Mouse (Mus musculus): ENCODE data around the gene Pik3ap1. TPM values are rescaled to one million over a fixed set of nuclear protein-coding genes. Genes with fewer than 3 reads are reported as not detected.

Gene Pik3ap1
- polyA plus RNA-seq, 1 experiment from 2014 or later = 2.0 TPM

GRCm38 (mm10) chr19:41390856-41391255 lies 6.0 kb upstream of the Pik3ap1 start:
- Histone ChIP-seq H3K27ac (ENCODE audit: low read depth, low read length) (no peak overlapping the region), H3K9ac (ENCODE audit: low read length) (no peak overlapping the region), H3K27me3 (ENCODE audit: control insufficient read depth, insufficient read depth, low read length) (no peaks in the 10 kb centered on the region), H3K4me3 (ENCODE audit: low read depth, low read length) (no peak overlapping the region), H3K4me1 (ENCODE audit: control insufficient read depth, insufficient read depth, low read length) (no peaks in the 10 kb centered on the region), H3K36me3 (ENCODE audit: control insufficient read depth, insufficient read depth, low read length) (no peaks in the 10 kb centered on the region), H3K4me2 (ENCODE audit: low read depth) (no peak overlapping the region), H3K9me3 (ENCODE audit: control insufficient read depth, low read length) (no peaks in the 10 kb centered on the region)
- 88% methylated on average over 8 of the region's 8 CpGs for WGBS
- DNase-seq (ENCODE audit: low spot score) = no peak
- ATAC-seq (ENCODE audit: insufficient read depth, low FRiP score, low TSS enrichment) = no peak

GRCm38 (mm10) chr19:41389351-41389750 lies 4.4 kb upstream of the Pik3ap1 start:
- no peaks in the 10 kb centered on the region for H3K36me3 ChIP-seq (ENCODE audit: control insufficient read depth, insufficient read depth, low read length)
- no peak overlapping the region for H3K4me3 ChIP-seq (ENCODE audit: low read depth, low read length)
- H3K27me3 ChIP-seq (ENCODE audit: control insufficient read depth, insufficient read depth, low read length) = peaks cover 6% of the 10 kb centered on the region; the same call in 1 of the 2 replicates
- H3K9me3 ChIP-seq (ENCODE audit: control insufficient read depth, low read length) = no peaks in the 10 kb centered on the region
- WGBS = 65% methylated on average over 6 of the region's 6 CpGs
- DNase-seq (ENCODE audit: low spot score) = no peak
- no peak overlapping the region for H3K4me2 ChIP-seq (ENCODE audit: low read depth)
- no peak overlapping the region for H3K27ac ChIP-seq (ENCODE audit: low read depth, low read length)
- H3K4me1 ChIP-seq (ENCODE audit: control insufficient read depth, insufficient read depth, low read length) = peaks cover 4% of the 10 kb centered on the region; the same call in 1 of the 2 replicates
- ATAC-seq (ENCODE audit: insufficient read depth, low FRiP score, low TSS enrichment) = no peak
- H3K9ac ChIP-seq (ENCODE audit: low read length) = no peak overlapping the region

GRCm38 (mm10) chr19:41388242-41388641 lies 3.3 kb upstream of the Pik3ap1 start:
- no peak overlapping the region for H3K4me2 ChIP-seq (ENCODE audit: low read depth)
- no peaks in the 10 kb centered on the region for H3K9me3 ChIP-seq (ENCODE audit: control insufficient read depth, low read length)
- no peaks in the 10 kb centered on the region for H3K36me3 ChIP-seq (ENCODE audit: control insufficient read depth, insufficient read depth, low read length)
- peaks cover 6% of the 10 kb centered on the region; the same call in 1 of the 2 replicates for H3K27me3 ChIP-seq (ENCODE audit: control insufficient read depth, insufficient read depth, low read length)
- ATAC-seq (ENCODE audit: insufficient read depth, low FRiP score, low TSS enrichment) (no peak), DNase-seq (ENCODE audit: low spot score) (no peak)
- H3K4me3 ChIP-seq (ENCODE audit: low read depth, low read length) = no peak overlapping the region
- no peak overlapping the region for H3K9ac ChIP-seq (ENCODE audit: low read length)
- no peak overlapping the region for H3K27ac ChIP-seq (ENCODE audit: low read depth, low read length)
- 89% methylated on average over 7 of the region's 7 CpGs for WGBS
- H3K4me1 ChIP-seq (ENCODE audit: control insufficient read depth, insufficient read depth, low read length) = peaks cover 4% of the 10 kb centered on the region; the same call in 1 of the 2 replicates

- 86% methylated on average over 2 of the region's 2 CpGs for WGBS
Observed at GRCm38 (mm10) chr19:41387262-41387661, 2.4 kb upstream of the Pik3ap1 start.

GRCm38 (mm10) chr19:41384406-41384851 lies 473 bp downstream of the Pik3ap1 start:
- DNase-seq (ENCODE audit: low spot score) = peak; percentile 38
- Histone ChIP-seq H3K4me1 (ENCODE audit: control insufficient read depth, insufficient read depth, low read length) (peaks cover 4% of the 10 kb centered on the region; the same call in 1 of the 2 replicates), H3K27ac (ENCODE audit: low read depth, low read length) (no peak overlapping the region), H3K9ac (ENCODE audit: low read length) (peak overlapping the region; percentile 52), H3K4me3 (ENCODE audit: low read depth, low read length) (peak overlapping the region; percentile 43), H3K36me3 (ENCODE audit: control insufficient read depth, insufficient read depth, low read length) (no peaks in the 10 kb centered on the region), H3K4me2 (ENCODE audit: low read depth) (peak overlapping the region; percentile 98), H3K9me3 (ENCODE audit: control insufficient read depth, low read length) (no peaks in the 10 kb centered on the region), H3K27me3 (ENCODE audit: control insufficient read depth, insufficient read depth, low read length) (peaks cover 6% of the 10 kb centered on the region; the same call in 1 of the 2 replicates)
- no peak for ATAC-seq (ENCODE audit: insufficient read depth, low FRiP score, low TSS enrichment)
- WGBS = 10% methylated on average over 12 of the region's 12 CpGs

More at GRCm38 (mm10) chr19:41387262-41387661, 2.4 kb upstream of the Pik3ap1 start:
- Histone ChIP-seq H3K4me3 (ENCODE audit: low read depth, low read length) (no peak overlapping the region), H3K27ac (ENCODE audit: low read depth, low read length) (no peak overlapping the region), H3K4me2 (ENCODE audit: low read depth) (no peak overlapping the region), H3K9ac (ENCODE audit: low read length) (no peak overlapping the region), H3K9me3 (ENCODE audit: control insufficient read depth, low read length) (no peaks in the 10 kb centered on the region), H3K27me3 (ENCODE audit: control insufficient read depth, insufficient read depth, low read length) (peaks cover 6% of the 10 kb centered on the region; the same call in 1 of the 2 replicates), H3K36me3 (ENCODE audit: control insufficient read depth, insufficient read depth, low read length) (no peaks in the 10 kb centered on the region), H3K4me1 (ENCODE audit: control insufficient read depth, insufficient read depth, low read length) (peaks cover 4% of the 10 kb centered on the region; the same call in 1 of the 2 replicates)
- ATAC-seq (ENCODE audit: insufficient read depth, low FRiP score, low TSS enrichment) (no peak), DNase-seq (ENCODE audit: low spot score) (no peak)

- 85% methylated on average over 3 of the region's 3 CpGs for WGBS
- Histone ChIP-seq H3K27ac (ENCODE audit: low read depth, low read length) (no peak overlapping the region), H3K9me3 (ENCODE audit: control insufficient read depth, low read length) (no peaks in the 10 kb centered on the region), H3K4me3 (ENCODE audit: low read depth, low read length) (no peak overlapping the region), H3K9ac (ENCODE audit: low read length) (no peak overlapping the region), H3K4me2 (ENCODE audit: low read depth) (no peak overlapping the region), H3K36me3 (ENCODE audit: control insufficient read depth, insufficient read depth, low read length) (no peaks in the 10 kb centered on the region), H3K27me3 (ENCODE audit: control insufficient read depth, insufficient read depth, low read length) (peaks cover 6% of the 10 kb centered on the region; the same call in 1 of the 2 replicates), H3K4me1 (ENCODE audit: control insufficient read depth, insufficient read depth, low read length) (peaks cover 4% of the 10 kb centered on the region; the same call in 1 of the 2 replicates)
- DNase-seq (ENCODE audit: low spot score) = no peak
- no peak for ATAC-seq (ENCODE audit: insufficient read depth, low FRiP score, low TSS enrichment)
Observed at GRCm38 (mm10) chr19:41382391-41382978, 2.4 kb downstream of the Pik3ap1 start.

- DNase-seq (ENCODE audit: low spot score) = no peak
- H3K36me3 ChIP-seq (ENCODE audit: control insufficient read depth, insufficient read depth, low read length) = no peaks in the 10 kb centered on the region
- H3K9ac ChIP-seq (ENCODE audit: low read length) = no peak overlapping the region
- no peak overlapping the region for H3K27ac ChIP-seq (ENCODE audit: low read depth, low read length)
- no peak for ATAC-seq (ENCODE audit: insufficient read depth, low FRiP score, low TSS enrichment)
- H3K9me3 ChIP-seq (ENCODE audit: control insufficient read depth, low read length) = no peaks in the 10 kb centered on the region
- no peak overlapping the region for H3K4me3 ChIP-seq (ENCODE audit: low read depth, low read length)
- H3K4me2 ChIP-seq (ENCODE audit: low read depth) = no peak overlapping the region
- H3K27me3 ChIP-seq (ENCODE audit: control insufficient read depth, insufficient read depth, low read length) = peaks cover 6% of the 10 kb centered on the region; the same call in 1 of the 2 replicates
- 70% methylated on average over 9 of the region's 9 CpGs for WGBS
- H3K4me1 ChIP-seq (ENCODE audit: control insufficient read depth, insufficient read depth, low read length) = peaks cover 4% of the 10 kb centered on the region; the same call in 1 of the 2 replicates
Observed at GRCm38 (mm10) chr19:41381581-41382239, 3.2 kb downstream of the Pik3ap1 start.

- Histone ChIP-seq H3K4me2 (ENCODE audit: low read depth) (no peak overlapping the region), H3K27me3 (ENCODE audit: control insufficient read depth, insufficient read depth, low read length) (no peaks in the 10 kb centered on the region), H3K4me3 (ENCODE audit: low read depth, low read length) (no peak overlapping the region), H3K27ac (ENCODE audit: low read depth, low read length) (no peak overlapping the region), H3K36me3 (ENCODE audit: control insufficient read depth, insufficient read depth, low read length) (no peaks in the 10 kb centered on the region), H3K9ac (ENCODE audit: low read length) (no peak overlapping the region), H3K9me3 (ENCODE audit: control insufficient read depth, low read length) (no peaks in the 10 kb centered on the region; the same call in 1 of the 2 replicates), H3K4me1 (ENCODE audit: control insufficient read depth, insufficient read depth, low read length) (no peaks in the 10 kb centered on the region)
- ATAC-seq (ENCODE audit: insufficient read depth, low FRiP score, low TSS enrichment) (no peak), DNase-seq (ENCODE audit: low spot score) (no peak)
- WGBS = 92% methylated on average over 3 of the region's 3 CpGs
Observed at GRCm38 (mm10) chr19:41379195-41379594, 5.7 kb downstream of the Pik3ap1 start.
